Mouse (Mus musculus) monocyte, adult 2 months (primary cell): ENCODE results near the gene Iqub.

Experiments
- DNase-seq, 2 experiments: peaks; one replicate each; pipeline ENCODE4 v3.0.0; 2022; ENCODE audit warnings: low spot score in 2 of 2, low read depth in 1 of 2

Gene Iqub

GRCm38 (mm10) chr6:24470571-24471132, 44.2 kb downstream of the Iqub start:
- no peak for DNase-seq

DNA sequence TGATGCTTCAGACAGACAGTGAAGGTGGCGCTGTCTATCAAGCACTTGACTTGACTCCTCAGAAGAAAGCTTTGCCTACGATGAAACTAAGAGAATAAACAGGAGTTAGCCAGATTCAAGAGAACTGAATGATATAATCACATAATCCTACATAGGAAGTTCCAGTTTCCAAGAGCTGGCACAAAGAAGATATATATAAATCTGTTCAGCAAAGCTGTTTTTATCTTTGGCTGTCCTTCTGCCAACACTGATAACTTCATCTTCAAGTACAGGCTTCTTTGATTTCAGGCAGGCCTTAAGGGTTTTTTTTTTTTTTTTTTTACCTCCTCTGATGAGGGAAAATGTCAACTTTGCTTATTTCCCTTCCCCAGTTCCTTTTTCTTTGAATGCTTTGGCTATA, 44.7 kb downstream of the Iqub start:
- no peak for DNase-seq

GRCm38 (mm10) chr6:24456097-24456496, 58.8 kb downstream of the Iqub start:
- DNase-seq, result no peak

DNA sequence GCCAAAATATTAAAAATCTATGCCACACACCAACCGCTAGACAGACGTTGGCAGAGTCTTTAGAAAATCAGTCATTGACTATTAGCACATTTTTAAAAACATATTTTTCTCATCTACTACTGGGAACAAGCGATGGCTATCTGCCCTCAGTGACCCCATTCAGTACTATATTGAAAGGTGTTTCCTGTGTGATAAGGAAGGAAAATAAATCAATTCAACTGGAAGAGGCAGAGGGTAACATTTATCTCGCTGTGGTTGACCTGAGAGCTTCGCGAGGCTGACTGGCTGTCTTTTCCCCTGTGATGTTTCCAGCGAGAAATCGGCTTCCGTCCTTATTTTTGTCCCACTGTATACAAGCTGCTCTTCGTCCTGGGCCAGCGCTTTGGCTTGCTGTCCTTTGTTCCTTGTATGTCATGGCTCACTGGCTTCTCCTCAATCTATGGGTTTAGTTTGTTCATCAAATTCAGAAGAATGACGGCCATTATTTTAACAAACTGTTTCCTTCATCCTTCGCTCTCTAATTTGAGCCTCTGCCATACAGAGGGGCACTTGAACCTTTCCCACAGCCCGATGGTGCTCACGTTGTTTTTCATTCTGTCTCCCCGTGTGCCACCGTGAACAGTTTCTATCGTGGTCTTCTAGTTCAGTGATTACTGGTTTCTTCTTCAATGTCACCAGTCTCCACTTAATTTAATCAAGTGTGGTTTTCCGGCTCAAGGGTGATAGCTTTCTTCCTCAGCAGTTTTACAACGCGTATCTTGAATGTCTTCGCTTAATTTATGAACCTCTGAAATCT, 63.6 kb downstream of the Iqub start:
- DNase-seq, result no peak

DNA sequence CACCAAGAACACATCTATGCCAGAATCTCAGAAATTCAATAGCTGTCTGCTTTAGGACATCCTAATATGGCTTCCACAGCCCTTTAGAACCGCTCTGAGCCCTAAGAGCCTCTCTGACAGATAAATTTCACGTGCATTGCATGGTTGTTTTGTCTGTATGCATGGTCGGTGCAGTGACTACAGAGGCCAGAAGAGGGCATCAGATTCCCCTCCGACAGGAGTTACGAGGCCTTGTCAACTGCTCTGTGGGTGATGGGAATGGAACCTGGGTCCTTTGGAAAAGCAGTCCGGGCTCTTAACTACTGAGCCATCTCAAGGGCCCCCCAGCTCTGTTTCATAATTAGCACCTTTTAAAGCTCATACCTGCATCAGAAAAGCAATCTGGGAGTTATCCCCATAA, 64.6 kb downstream of the Iqub start:
- no peak for DNase-seq

- no peak for DNase-seq
Measured at GRCm38 (mm10) chr6:24416056-24416455, 98.8 kb downstream of the Iqub start.

DNA sequence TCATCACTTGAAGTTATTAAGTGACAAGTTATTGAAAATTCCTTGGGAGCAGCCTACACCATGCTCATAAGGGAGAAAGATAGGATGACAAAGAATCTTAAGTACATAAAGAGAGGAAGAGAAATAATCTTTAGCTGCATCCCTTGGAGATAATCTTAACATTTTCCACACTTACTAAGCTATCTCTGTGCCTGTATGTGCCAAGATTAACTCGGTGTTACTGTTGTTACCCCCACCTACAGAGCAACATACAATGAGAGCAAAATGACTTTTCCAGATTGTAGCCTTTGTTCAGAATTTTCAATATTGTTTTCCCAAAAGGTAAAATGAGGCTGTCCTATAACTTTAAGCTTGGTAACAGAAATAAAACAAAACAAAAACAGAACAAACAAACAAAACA, 99.4 kb downstream of the Iqub start:
- no peak for DNase-seq

GRCm38 (mm10) chr6:24408573-24409427, 106.1 kb downstream of the Iqub start:
- DNase-seq, result no peak

- DNase-seq, result no peak
Measured at GRCm38 (mm10) chr6:24407743-24408142, 107.1 kb downstream of the Iqub start.

DNA sequence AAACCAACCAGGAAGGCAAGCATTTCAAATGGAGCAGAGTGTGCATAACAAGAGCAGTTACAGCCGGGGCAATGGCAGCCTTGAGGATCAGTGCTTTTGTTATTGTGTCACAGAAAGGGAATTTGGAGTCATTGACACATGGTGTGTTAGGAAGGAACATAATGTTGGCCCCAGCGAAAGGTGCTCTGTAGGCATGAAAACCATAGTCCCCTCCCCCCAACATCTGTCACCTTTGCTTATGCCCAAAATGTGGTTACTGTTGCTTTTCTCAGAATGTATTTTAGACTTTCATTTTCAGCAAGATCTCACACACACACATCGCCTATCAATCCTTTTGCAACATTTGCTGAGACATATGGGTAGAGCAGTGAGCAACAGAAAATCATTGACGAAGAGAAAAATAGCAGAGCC, 117.6 kb downstream of the Iqub start:
- no peak for DNase-seq
